Mouse (Mus musculus) MEL (cell line): ENCODE measurements around the gene Hrh2. TPM values are rescaled to one million over a fixed set of nuclear protein-coding genes. Genes with fewer than 3 reads are reported as not detected.

ENCODE experiments used
- DNase-seq: peaks from one replicate; pipeline ENCODE4 v3.0.0; 2011; ENCODE audit warnings: low read depth, low spot score
- H3K27ac ChIP-seq: 2 replicates; pipeline ENCODE4 v1.5.1; 2012; ENCODE audit warnings: low read depth, mild to moderate bottlenecking, control low read depth, low read length, moderate library complexity; ENCODE audit not compliant: control insufficient read depth
- H3K27me3 ChIP-seq, 2 experiments: fragments of 150-350 bp in 1 of 2; sonication (generic) in 1 of 2; 2 replicates each; pipeline ENCODE4 v1.6.1; 2012; ENCODE audit warnings: low read length in 2 of 2, mild to moderate bottlenecking in 2 of 2, improper control_type of control experiment in 1 of 2, moderate library complexity in 1 of 2; ENCODE audit not compliant: insufficient read depth in 2 of 2, control insufficient read depth in 1 of 2
- H3K36me3 ChIP-seq, 2 experiments: 2 replicates each; pipeline ENCODE4 v1.6.1; 2012 to 2014; ENCODE audit warnings: low read length in 2 of 2, improper control_type of control experiment in 1 of 2, inconsistent platforms in 1 of 2, mild to moderate bottlenecking in 1 of 2; ENCODE audit not compliant: insufficient read depth in 2 of 2, control insufficient read depth in 1 of 2
- H3K4me1 ChIP-seq, 2 experiments: fragments of 150-350 bp in 1 of 2; sonication (generic) in 1 of 2; 2 replicates each; pipeline ENCODE4 v1.6.1; 2012; ENCODE audit warnings: low read length in 2 of 2, improper control_type of control experiment in 1 of 2, mild to moderate bottlenecking in 1 of 2; ENCODE audit not compliant: insufficient read depth in 2 of 2, control insufficient read depth in 1 of 2
- H3K4me3 ChIP-seq, 2 experiments: fragments of 150-350 bp in 1 of 2; sonication (generic) in 1 of 2; 2 replicates each; pipeline ENCODE4 v1.5.1; 2012; ENCODE audit warnings: low read depth in 2 of 2, low read length in 2 of 2, mild to moderate bottlenecking in 2 of 2, moderate library complexity in 2 of 2, control low read depth in 1 of 2, improper control_type of control experiment in 1 of 2; ENCODE audit not compliant: control insufficient read depth in 1 of 2, insufficient read depth in 1 of 2
- H3K79me2 ChIP-seq: 2 replicates; pipeline ENCODE4 v1.6.1; 2012; ENCODE audit warnings: mild to moderate bottlenecking, low read length, moderate library complexity; ENCODE audit not compliant: control insufficient read depth, poor library complexity, insufficient read depth
- H3K9ac ChIP-seq: 2 replicates; pipeline ENCODE4 v1.6.1; 2012; ENCODE audit warnings: low read depth, mild to moderate bottlenecking, control low read depth, low read length, moderate library complexity; ENCODE audit not compliant: control insufficient read depth, poor library complexity, severe bottlenecking
- H3K9me3 ChIP-seq: fragments of 150-350 bp; sonication (generic); replicated peaks from 2 replicates; pipeline ENCODE4 v1.6.1; 2012; ENCODE audit warnings: mild to moderate bottlenecking, low read length, improper control_type of control experiment, moderate library complexity; ENCODE audit not compliant: insufficient read depth
- CHD1 ChIP-seq: IDR thresholded peaks from 2 replicates; pipeline ENCODE4 v1.6.1; 2012; ENCODE audit warnings: low read depth, mild to moderate bottlenecking, inconsistent platforms, low read length, improper control_type of control experiment
- CTCF ChIP-seq, 3 experiments: IDR thresholded peaks in 2 of 3; conservative IDR thresholded peaks in 1 of 3; 2 replicates each; pipeline ENCODE4 v1.5.1; 2011 to 2012; ENCODE audit warnings: low read length in 3 of 3, low read depth in 2 of 3, mild to moderate bottlenecking in 2 of 3, improper control_type of control experiment in 1 of 3, inconsistent platforms in 1 of 3, mixed read lengths in 1 of 3, moderate library complexity in 1 of 3; ENCODE audit not compliant: control insufficient read depth in 1 of 3, insufficient read depth in 1 of 3, poor library complexity in 1 of 3, severe bottlenecking in 1 of 3
- ELF1 ChIP-seq: IDR thresholded peaks from 2 replicates; pipeline ENCODE4 v1.6.1; 2014; ENCODE audit warnings: low read depth, mild to moderate bottlenecking, inconsistent platforms, low read length, improper control_type of control experiment, moderate library complexity
- ETS1 ChIP-seq: IDR thresholded peaks from 2 replicates; pipeline ENCODE4 v1.6.1; 2012; ENCODE audit warnings: low read depth, mild to moderate bottlenecking, inconsistent platforms, low read length, improper control_type of control experiment, moderate library complexity
- HCFC1 ChIP-seq: IDR thresholded peaks from 2 replicates; pipeline ENCODE4 v1.6.1; 2012; ENCODE audit warnings: low read depth, mild to moderate bottlenecking, inconsistent platforms, low read length, improper control_type of control experiment, moderate library complexity
- KAT2A ChIP-seq: conservative IDR thresholded peaks from 2 replicates; pipeline ENCODE4 v1.6.1; 2012; ENCODE audit warnings: low read depth, low read length, improper control_type of control experiment, inconsistent platforms
- MXI1 ChIP-seq: IDR thresholded peaks from 2 replicates; pipeline ENCODE4 v1.6.1; 2011; ENCODE audit warnings: mild to moderate bottlenecking, low read depth, low read length, improper control_type of control experiment
- MYB ChIP-seq: IDR thresholded peaks from 2 replicates; pipeline ENCODE4 v1.6.1; 2011; ENCODE audit warnings: mild to moderate bottlenecking, low read depth, low read length, improper control_type of control experiment
- MYC ChIP-seq: IDR thresholded peaks from 2 replicates; pipeline ENCODE4 v1.6.1; 2011; ENCODE audit warnings: low read depth, mild to moderate bottlenecking, low read length, improper control_type of control experiment, moderate library complexity
- POLR2AphosphoS2 ChIP-seq: IDR thresholded peaks from 2 replicates; pipeline ENCODE4 v1.6.1; 2011; ENCODE audit warnings: low read length, improper control_type of control experiment
- TAL1 ChIP-seq: IDR thresholded peaks from 2 replicates; pipeline ENCODE4 v1.6.1; 2012; ENCODE audit warnings: mild to moderate bottlenecking, inconsistent platforms, low read length, moderate library complexity, mixed read lengths
- TBP ChIP-seq: IDR thresholded peaks from 2 replicates; pipeline ENCODE4 v1.8.0; 2011; ENCODE audit warnings: low read depth, low read length, improper control_type of control experiment
- UBTF ChIP-seq: IDR thresholded peaks from 2 replicates; pipeline ENCODE4 v1.6.1; 2012; ENCODE audit warnings: low read depth, mild to moderate bottlenecking, inconsistent platforms, low read length, improper control_type of control experiment, moderate library complexity, borderline replicate concordance; ENCODE audit not compliant: insufficient read depth
- USF2 ChIP-seq, 2 experiments: IDR thresholded peaks; 2 replicates each; pipeline ENCODE4 v1.6.1; 2011 to 2012; ENCODE audit warnings: improper control_type of control experiment in 2 of 2, low read length in 2 of 2, borderline replicate concordance in 1 of 2, inconsistent platforms in 1 of 2, low read depth in 1 of 2, mild to moderate bottlenecking in 1 of 2; ENCODE audit not compliant: insufficient read depth in 1 of 2
- ZMIZ1 ChIP-seq: IDR thresholded peaks from 2 replicates; pipeline ENCODE4 v1.6.1; 2012; ENCODE audit warnings: low read depth, mild to moderate bottlenecking, inconsistent platforms, low read length, improper control_type of control experiment, moderate library complexity
- ZNF384 ChIP-seq: IDR thresholded peaks from 2 replicates; pipeline ENCODE4 v1.6.1; 2012; ENCODE audit warnings: low read depth, mild to moderate bottlenecking, inconsistent platforms, low read length, improper control_type of control experiment
- polyA plus RNA-seq, 2 experiments: library from polyadenylated mRNA; stranded (reverse) in 1 of 2; unstranded in 1 of 2; fragments of >175 nt in 1 of 2; fragments of >200 nt in 1 of 2; gene quantifications; 2 replicates each; pipeline versions ENCODE4 v1.2.1 to v1.2.4; 2012; ENCODE audit warnings: low replicate concordance in 2 of 2, low read depth in 1 of 2; ENCODE audit not compliant: insufficient read length in 2 of 2, insufficient read depth in 1 of 2, missing spikeins in 1 of 2
- total RNA-seq: library from RNA; depleted of rRNA; stranded (reverse); fragments of 300-350 nt; gene quantifications from 2 replicates; pipeline ENCODE4 v1.2.3, GENCODE M21; 2012

The Hrh2 gene
- total and polyA plus RNA-seq, 3 experiments, result 0.07 TPM; not detected in 2

DNA sequence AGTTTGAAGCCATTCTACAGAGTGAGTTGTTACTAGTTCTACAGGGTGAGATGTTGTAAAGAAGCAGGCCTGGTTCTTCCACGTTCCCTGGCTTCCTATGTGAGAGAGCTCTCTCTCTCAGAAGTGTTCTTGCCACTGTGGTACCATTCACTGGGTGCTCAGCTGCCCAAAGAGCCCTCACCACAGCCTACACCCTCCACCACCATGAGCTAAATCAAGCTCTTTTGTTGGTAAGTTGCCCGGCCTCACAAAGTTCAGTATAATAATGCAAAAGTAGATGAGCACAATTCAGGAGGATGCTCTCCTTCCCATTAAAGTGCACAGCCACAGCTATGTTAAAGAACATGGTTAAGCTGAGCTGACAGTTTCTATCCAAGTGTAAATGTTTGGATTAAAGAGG is 30.4 kb upstream of the Hrh2 start:
- Histone ChIP-seq H3K36me3 (no peaks in the 10 kb centered on the region), H3K9ac (no peak overlapping the region), H3K27ac (no peak overlapping the region), H3K4me3 (no peak overlapping the region), H3K79me2 (no peaks in the 10 kb centered on the region), H3K27me3 (peaks cover 0 to 1% of the 10 kb centered on the region in 2 experiments; a peak in 1 of 4 replicates), H3K9me3 (no peaks in the 10 kb centered on the region), H3K4me1 (0 out of 4 replicates have a peak, but pooled peaks cover 0 to 2% of the 10 kb centered on the region in 2 experiments)
- no peak for TF ChIP-seq ELF1
- TF ChIP-seq MYB, result no peak
- no peak for TF ChIP-seq TBP
- no peak for TF ChIP-seq ZNF384
- TF ChIP-seq CHD1, result no peak
- no peak for TF ChIP-seq ZMIZ1
- TF ChIP-seq USF2 (IDR thresholded peaks at IDR 0.05; ENCODE audit: borderline replicate concordance in 1 of 2, insufficient read depth in 1 of 2, low read depth in 1 of 2, low read length in 2 of 2), result no peak
- no peak for TF ChIP-seq HCFC1
- DNase-seq, result no peak

DNA sequence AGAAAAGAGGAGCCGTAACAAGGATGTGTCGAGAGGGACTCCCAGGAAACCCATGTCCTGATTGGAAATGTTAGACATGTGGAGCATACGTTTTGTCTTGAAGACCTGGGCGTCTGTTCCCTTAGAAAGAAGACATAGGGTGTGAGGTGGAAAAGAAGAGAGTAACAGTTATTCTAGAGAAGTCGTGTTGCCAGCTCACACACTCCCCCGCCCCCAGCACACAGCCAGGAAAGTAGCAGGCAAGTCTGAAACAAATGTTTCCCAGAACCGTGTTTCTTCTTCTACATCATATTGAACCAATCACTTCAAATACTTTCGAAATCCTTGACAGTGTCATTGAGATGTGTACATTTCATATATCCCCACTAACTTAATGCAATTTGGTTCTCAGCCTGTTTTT is 28.6 kb upstream of the Hrh2 start:
- no peak overlapping the region for H3K4me3 ChIP-seq
- H3K27ac ChIP-seq, result no peak overlapping the region
- no peak overlapping the region for H3K9ac ChIP-seq
- H3K9me3 ChIP-seq, result no peaks in the 10 kb centered on the region
- H3K36me3 ChIP-seq, result peaks cover 0 to 6% of the 10 kb centered on the region in 2 experiments; a peak in 2 of 4 replicates
- DNase-seq, result no peak
- no peak for TF ChIP-seq UBTF
- TF ChIP-seq MXI1, result no peak
- no peak for TF ChIP-seq CTCF (IDR thresholded peaks at IDR 0.05 in 2 of 3, conservative IDR thresholded peaks at IDR 0.05 in 1 of 3; ENCODE audit: control insufficient read depth in 1 of 3, insufficient read depth in 1 of 3, low read depth in 2 of 3, low read length in 3 of 3, poor library complexity in 1 of 3, severe bottlenecking in 1 of 3)
- TF ChIP-seq MYC, result no peak
- no peak for TF ChIP-seq POLR2AphosphoS2
- TF ChIP-seq KAT2A, result no peak
- TF ChIP-seq TAL1, result no peak
- TF ChIP-seq ETS1, result no peak
- H3K79me2 ChIP-seq, result no peaks in the 10 kb centered on the region
- no peaks in the 10 kb centered on the region; a peak in 1 of 4 replicates for H3K27me3 ChIP-seq
- peaks cover 5 to 8% of the 10 kb centered on the region in 2 experiments; a peak in 3 of 4 replicates for H3K4me1 ChIP-seq
